Mouse (Mus musculus): ENCODE measurements at regions not wholly inside any gene's neighbourhood (a gene's known extent, or its start where the extent isn't known, plus 50 kb on each side); places are given as distances from the start of the nearest gene placed in this dataset.

GRCm38 (mm10) chr8:17782650-17783049 lies 1195.4 kb downstream of the Defb40 start:
- DNase-seq (ENCODE audit: low spot score): no peak
- H3K27ac ChIP-seq (ENCODE audit: low read depth, low read length): no peak overlapping the region
- H3K27me3 ChIP-seq (ENCODE audit: insufficient read depth, low read length): no peaks in the 10 kb centered on the region
- ATAC-seq (ENCODE audit: low FRiP score): no peak
- WGBS: 58% methylated on average over 1 of the region's 1 CpGs
- no peak overlapping the region for H3K9ac ChIP-seq (replicated peaks; ENCODE audit: low read length, poor library complexity, severe bottlenecking)
- H3K9me3 ChIP-seq (ENCODE audit: low read length): no peaks in the 10 kb centered on the region
- H3K4me2 ChIP-seq (ENCODE audit: low read depth, low read length, poor library complexity, severe bottlenecking): no peak overlapping the region
- H3K4me3 ChIP-seq (ENCODE audit: low read depth, low read length): no peak overlapping the region
- H3K36me3 ChIP-seq (ENCODE audit: insufficient read depth, low read length): no peaks in the 10 kb centered on the region
- no peak for TF ChIP-seq CTCF (IDR thresholded peaks at IDR 0.05)
- no peaks in the 10 kb centered on the region for H3K4me1 ChIP-seq (ENCODE audit: insufficient read depth, low read length)

- H3K27ac ChIP-seq (ENCODE audit: low read depth, low read length): no peak overlapping the region
- no peaks in the 10 kb centered on the region for H3K27me3 ChIP-seq (ENCODE audit: insufficient read depth, low read length)
- WGBS: 80% methylated on average over 2 of the region's 2 CpGs
- DNase-seq (ENCODE audit: low spot score) (no peak), ATAC-seq (ENCODE audit: low FRiP score) (no peak)
- TF ChIP-seq CTCF (IDR thresholded peaks at IDR 0.05): no peak
- no peaks in the 10 kb centered on the region for H3K4me1 ChIP-seq (ENCODE audit: insufficient read depth, low read length)
- H3K4me2 ChIP-seq (ENCODE audit: low read depth, low read length, poor library complexity, severe bottlenecking): no peak overlapping the region
- no peak overlapping the region for H3K4me3 ChIP-seq (ENCODE audit: low read depth, low read length)
- H3K9me3 ChIP-seq (ENCODE audit: low read length): no peaks in the 10 kb centered on the region
- no peak overlapping the region for H3K9ac ChIP-seq (replicated peaks; ENCODE audit: low read length, poor library complexity, severe bottlenecking)
- no peaks in the 10 kb centered on the region for H3K36me3 ChIP-seq (ENCODE audit: insufficient read depth, low read length)
Measured at GRCm38 (mm10) chr8:17781559-17782283, 1196.3 kb downstream of the Defb40 start.

GRCm38 (mm10) chr8:17775411-17775810 lies 1202.6 kb downstream of the Defb40 start:
- no peak overlapping the region for H3K9ac ChIP-seq (replicated peaks; ENCODE audit: low read length, poor library complexity, severe bottlenecking)
- no peak overlapping the region for H3K4me3 ChIP-seq (ENCODE audit: low read depth, low read length)
- no peaks in the 10 kb centered on the region for H3K4me1 ChIP-seq (ENCODE audit: insufficient read depth, low read length)
- 28% methylated on average over 3 of the region's 3 CpGs for WGBS
- H3K27me3 ChIP-seq (ENCODE audit: insufficient read depth, low read length): no peaks in the 10 kb centered on the region
- no peaks in the 10 kb centered on the region for H3K9me3 ChIP-seq (ENCODE audit: low read length)
- TF ChIP-seq CTCF (IDR thresholded peaks at IDR 0.05): no peak
- no peak overlapping the region for H3K4me2 ChIP-seq (ENCODE audit: low read depth, low read length, poor library complexity, severe bottlenecking)
- ATAC-seq (ENCODE audit: low FRiP score) (no peak), DNase-seq (ENCODE audit: low spot score) (no peak)
- no peaks in the 10 kb centered on the region for H3K36me3 ChIP-seq (ENCODE audit: insufficient read depth, low read length)
- no peak overlapping the region for H3K27ac ChIP-seq (ENCODE audit: low read depth, low read length)

- 84% methylated on average over 1 of the region's 1 CpGs for WGBS
- no peaks in the 10 kb centered on the region for H3K4me1 ChIP-seq (ENCODE audit: insufficient read depth, low read length)
- no peaks in the 10 kb centered on the region for H3K36me3 ChIP-seq (ENCODE audit: insufficient read depth, low read length)
- no peak for TF ChIP-seq CTCF (IDR thresholded peaks at IDR 0.05)
- H3K4me3 ChIP-seq (ENCODE audit: low read depth, low read length): no peak overlapping the region
- DNase-seq (ENCODE audit: low spot score) (no peak), ATAC-seq (ENCODE audit: low FRiP score) (no peak)
- H3K9me3 ChIP-seq (ENCODE audit: low read length): no peaks in the 10 kb centered on the region
- no peak overlapping the region for H3K9ac ChIP-seq (replicated peaks; ENCODE audit: low read length, poor library complexity, severe bottlenecking)
- H3K27ac ChIP-seq (ENCODE audit: low read depth, low read length): no peak overlapping the region
- H3K27me3 ChIP-seq (ENCODE audit: insufficient read depth, low read length): no peaks in the 10 kb centered on the region
- H3K4me2 ChIP-seq (ENCODE audit: low read depth, low read length, poor library complexity, severe bottlenecking): no peak overlapping the region
Measured at GRCm38 (mm10) chr8:17773311-17773710, 1204.7 kb downstream of the Defb40 start.

GRCm38 (mm10) chr8:17767441-17768007 lies 1210.5 kb downstream of the Defb40 start:
- Histone ChIP-seq H3K4me1 (ENCODE audit: insufficient read depth, low read length) (no peaks in the 10 kb centered on the region), H3K4me3 (ENCODE audit: low read depth, low read length) (no peak overlapping the region), H3K9ac (replicated peaks; ENCODE audit: low read length, poor library complexity, severe bottlenecking) (no peak overlapping the region), H3K4me2 (ENCODE audit: low read depth, low read length, poor library complexity, severe bottlenecking) (no peak overlapping the region), H3K36me3 (ENCODE audit: insufficient read depth, low read length) (no peaks in the 10 kb centered on the region), H3K9me3 (ENCODE audit: low read length) (no peaks in the 10 kb centered on the region), H3K27ac (ENCODE audit: low read depth, low read length) (no peak overlapping the region), H3K27me3 (ENCODE audit: insufficient read depth, low read length) (no peaks in the 10 kb centered on the region)
- TF ChIP-seq CTCF (IDR thresholded peaks at IDR 0.05): no peak
- 91% methylated on average over 5 of the region's 5 CpGs for WGBS
- DNase-seq (ENCODE audit: low spot score): no peak
- no peak for ATAC-seq (ENCODE audit: low FRiP score)

GRCm38 (mm10) chr8:17724672-17725071 lies 1253.4 kb downstream of the Defb40 start:
- TF ChIP-seq CTCF (IDR thresholded peaks at IDR 0.05): no peak
- no peak overlapping the region for H3K9ac ChIP-seq (replicated peaks; ENCODE audit: low read length, poor library complexity, severe bottlenecking)
- 88% methylated on average over 3 of the region's 3 CpGs for WGBS
- no peak overlapping the region for H3K4me2 ChIP-seq (ENCODE audit: low read depth, low read length, poor library complexity, severe bottlenecking)
- no peak for ATAC-seq (ENCODE audit: low FRiP score)
- H3K27ac ChIP-seq (ENCODE audit: low read depth, low read length): no peak overlapping the region
- H3K9me3 ChIP-seq (ENCODE audit: low read length): no peaks in the 10 kb centered on the region
- DNase-seq (ENCODE audit: low spot score): no peak
- no peaks in the 10 kb centered on the region for H3K36me3 ChIP-seq (ENCODE audit: insufficient read depth, low read length)
- H3K4me1 ChIP-seq (ENCODE audit: insufficient read depth, low read length): no peaks in the 10 kb centered on the region
- H3K27me3 ChIP-seq (ENCODE audit: insufficient read depth, low read length): no peaks in the 10 kb centered on the region
- H3K4me3 ChIP-seq (ENCODE audit: low read depth, low read length): no peak overlapping the region

Measured in midbrain, postnatal 0 days (tissue).